Mouse (Mus musculus) liver, embryonic 11.5 days (tissue): Measurements from ENCODE around the gene Mtln. TPM values are rescaled to one million over a fixed set of nuclear protein-coding genes. Genes with fewer than 3 reads are reported as not detected.

Source experiments
- ATAC-seq: fragments of 200-750 bp; cut with Nextera tagmentation; replicated peaks from 2 replicates; pipeline ENCODE4 v1.8.0; 2017; ENCODE audit warnings: moderate number of reproducible peaks, mild to moderate bottlenecking, moderate TSS enrichment, moderate library complexity; ENCODE audit not compliant: low FRiP score
- DNase-seq: peaks from one replicate; pipeline ENCODE4 v3.0.0-alpha.2; 2017; ENCODE audit warnings: low spot score
- H3K27ac ChIP-seq: fragments of 300-500 bp; sonication (generic); 2 replicates; pipeline ENCODE4 v1.5.1; 2014; ENCODE audit warnings: mild to moderate bottlenecking, low read depth, low read length, control low read depth
- H3K27me3 ChIP-seq: fragments of 300-500 bp; sonication (generic); replicated peaks from 2 replicates; pipeline ENCODE4 v1.6.1; 2014; ENCODE audit warnings: low read length, mixed read lengths; ENCODE audit not compliant: control insufficient read depth, insufficient read depth
- H3K36me3 ChIP-seq: fragments of 300-500 bp; sonication (generic); 2 replicates; pipeline ENCODE4 v1.6.1; 2014; ENCODE audit warnings: mild to moderate bottlenecking, low read length, moderate library complexity, mixed read lengths; ENCODE audit not compliant: control insufficient read depth, insufficient read depth
- H3K4me1 ChIP-seq: fragments of 300-500 bp; sonication (generic); replicated peaks from 2 replicates; pipeline ENCODE4 v1.6.1; 2014; ENCODE audit warnings: low read length, mixed read lengths; ENCODE audit not compliant: control insufficient read depth, insufficient read depth
- H3K4me2 ChIP-seq: fragments of 300-500 bp; sonication (generic); 2 replicates; pipeline ENCODE4 v1.6.1; 2014; ENCODE audit warnings: mild to moderate bottlenecking, control low read depth, moderate library complexity
- H3K4me3 ChIP-seq: fragments of 300-500 bp; sonication (generic); 2 replicates; pipeline ENCODE4 v1.5.1; 2014; ENCODE audit warnings: low read depth, low read length, control low read depth
- H3K9ac ChIP-seq: fragments of 300-500 bp; sonication (generic); 2 replicates; pipeline ENCODE4 v1.6.1; 2014; ENCODE audit warnings: low read depth, low read length, control low read depth
- H3K9me3 ChIP-seq: fragments of 300-500 bp; sonication (generic); 2 replicates; pipeline ENCODE4 v1.6.1; 2016; ENCODE audit warnings: low read length, inconsistent platforms, mixed read lengths; ENCODE audit not compliant: control insufficient read depth
- WGBS: fragments of 180-500 bp; shearing (Covaris S2); extraction: QIAGEN DNeasy Blood & Tissue Kit; methylation state at CpG from one replicate; pipeline ENCODE4 v1.1.7; 2014; 5-methylcytosine and 5-hydroxymethylcytosine counted together
- polyA plus RNA-seq: library from polyadenylated mRNA; unstranded; fragments of >200 nt; fragmentation: Nextera tagmentation; extraction: Ambion mirVana; gene quantifications from 2 replicates; pipeline ENCODE4 v1.2.1, GENCODE M21; 2014

Gene Mtln
- polyA plus RNA-seq, 1 experiment from 2014 or later, result 45.2 TPM

DNA sequence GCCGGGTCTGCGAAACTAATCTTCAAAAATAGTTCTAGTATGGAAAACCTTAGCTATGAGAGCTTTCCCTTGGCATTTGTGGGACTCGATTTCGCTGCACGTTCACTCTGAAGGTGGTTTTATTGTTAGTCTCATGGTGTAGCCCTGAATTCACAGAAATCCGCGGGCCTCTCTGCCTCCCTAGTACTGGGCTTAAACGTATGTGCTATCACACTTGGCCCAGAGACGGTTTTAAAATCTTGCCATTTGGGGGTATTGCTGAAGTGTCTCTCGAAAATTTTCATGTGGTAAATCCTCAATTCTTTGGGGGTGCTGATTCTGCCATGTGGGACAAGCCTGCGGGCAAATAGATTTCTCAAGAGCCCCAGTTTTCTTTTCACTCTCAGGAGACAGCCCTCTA lies 3.1 kb downstream of the Mtln start:
- 6% methylated on average over 11 of the region's 11 CpGs for WGBS
- Histone ChIP-seq H3K9ac (peak overlapping the region; percentile 88), H3K4me1 (peaks cover 20% of the 10 kb centered on the region), H3K36me3 (no peaks in the 10 kb centered on the region), H3K9me3 (no peaks in the 10 kb centered on the region), H3K27me3 (no peaks in the 10 kb centered on the region), H3K4me3 (peak overlapping the region; percentile 67), H3K4me2 (peak overlapping the region; percentile 83), H3K27ac (peak overlapping the region; percentile 50; the same call in 1 of the 2 replicates)
- DNase-seq (peak; percentile 39), ATAC-seq (no peak; the same call in 1 of the 2 replicates)

DNA sequence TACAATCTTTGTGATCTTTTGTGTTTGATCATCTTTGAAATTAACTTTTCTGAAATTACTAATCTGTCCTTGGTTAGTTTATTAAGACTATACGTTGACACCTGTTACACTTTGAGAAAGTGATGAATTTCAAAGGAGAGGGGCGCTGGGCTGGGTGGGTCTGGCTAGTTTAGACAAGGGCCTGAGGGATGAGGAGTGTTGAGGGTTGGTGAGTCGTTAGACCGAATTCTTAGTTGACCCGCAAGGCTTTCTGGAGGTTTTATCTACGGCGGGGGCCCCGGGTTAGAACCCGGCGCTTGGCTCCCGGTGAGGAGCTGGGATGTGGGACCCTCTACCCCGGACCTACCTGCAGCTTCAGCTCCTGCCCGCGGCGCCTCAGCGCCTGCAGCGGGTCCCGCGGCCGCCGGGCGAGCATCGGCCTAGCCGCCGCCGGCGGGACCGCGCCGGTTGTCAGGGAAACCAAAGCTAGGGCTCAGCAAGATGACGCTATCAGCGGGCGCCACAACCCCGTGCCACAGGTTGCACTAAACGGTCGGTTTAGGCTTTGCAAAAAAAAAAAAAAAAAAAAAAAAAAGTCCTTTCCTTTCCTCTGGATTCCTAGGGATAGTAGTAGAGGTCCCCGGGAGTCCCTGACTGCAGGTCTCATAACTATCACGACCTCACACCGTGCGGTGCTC lies 3.7 kb downstream of the Mtln start, which contains the start of gene Nphp1:
TSS of gene Nphp1 (minus strand) at position 458 of the 677 bp plus-strand sequence.
- WGBS, result under 1% methylated on average over 40 of the region's 40 CpGs
- no peaks in the 10 kb centered on the region for H3K27me3 ChIP-seq
- ATAC-seq (peak; percentile 80), DNase-seq (peak; percentile 80)
- no peaks in the 10 kb centered on the region for H3K9me3 ChIP-seq
- H3K4me3 ChIP-seq, result peak within 1 kb of the TSS; percentile 67
- peak within 1 kb of the TSS; percentile 50; the same call in 1 of the 2 replicates for H3K27ac ChIP-seq
- H3K9ac ChIP-seq, result peak within 1 kb of the TSS; percentile 88
- no peaks in the 10 kb centered on the region for H3K36me3 ChIP-seq
- H3K4me2 ChIP-seq, result peak within 1 kb of the TSS; percentile 83
- H3K4me1 ChIP-seq, result peaks cover 20% of the 10 kb centered on the region

DNA sequence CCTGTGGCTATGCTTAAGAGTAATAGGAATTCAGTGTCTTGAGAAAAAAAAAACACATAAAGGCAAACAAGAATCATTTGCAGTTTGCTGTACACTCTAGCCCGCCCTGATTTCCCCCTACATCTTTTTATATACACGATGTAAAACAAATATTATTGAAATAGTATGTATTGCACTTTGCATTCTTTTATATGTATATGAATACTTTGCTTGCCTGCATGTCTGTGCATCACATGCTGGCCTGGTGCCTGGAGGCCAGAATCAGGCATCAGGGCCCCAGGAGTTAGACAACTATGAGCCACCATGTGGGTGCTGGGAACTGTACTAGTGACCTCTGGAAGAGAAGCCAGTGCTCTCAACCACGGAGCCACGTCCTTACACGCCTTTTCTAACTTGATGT lies 5.1 kb downstream of the Mtln start:
- Histone ChIP-seq H3K4me2 (no peak overlapping the region), H3K27ac (no peak overlapping the region), H3K9ac (no peak overlapping the region), H3K4me1 (peaks cover 20% of the 10 kb centered on the region), H3K9me3 (no peaks in the 10 kb centered on the region), H3K36me3 (no peaks in the 10 kb centered on the region), H3K4me3 (no peak overlapping the region), H3K27me3 (no peaks in the 10 kb centered on the region)
- ATAC-seq (no peak), DNase-seq (no peak)
- 93% methylated on average over 5 of the region's 5 CpGs for WGBS

DNA sequence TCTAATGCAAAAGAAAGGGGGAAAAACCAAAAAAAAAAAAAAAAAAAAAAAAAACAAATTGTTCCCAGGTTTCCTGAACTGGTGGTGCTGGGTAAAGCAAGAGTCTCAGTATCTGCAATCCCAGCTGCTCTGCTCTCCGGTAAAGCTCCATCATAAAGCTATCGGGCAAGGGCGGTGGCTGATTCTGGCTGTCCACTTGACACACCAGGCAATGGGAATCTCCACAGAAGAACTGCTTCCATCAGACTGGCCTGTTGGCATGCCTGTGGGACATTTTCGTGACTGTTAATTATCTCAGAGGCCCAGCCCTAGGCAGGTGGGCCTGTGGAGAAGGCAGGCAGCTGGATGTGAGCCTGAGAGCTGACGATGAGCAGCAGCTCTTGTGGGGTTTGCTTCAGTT lies 13.8 kb downstream of the Mtln start:
- 82% methylated on average over 5 of the region's 5 CpGs for WGBS
- no peak overlapping the region for H3K27ac ChIP-seq
- no peaks in the 10 kb centered on the region; the same call in 1 of the 2 replicates for H3K4me1 ChIP-seq
- no peaks in the 10 kb centered on the region for H3K9me3 ChIP-seq
- ATAC-seq, result no peak
- H3K27me3 ChIP-seq, result no peaks in the 10 kb centered on the region
- H3K36me3 ChIP-seq, result peaks cover 3% of the 10 kb centered on the region; the same call in 1 of the 2 replicates
- no peak overlapping the region for H3K9ac ChIP-seq
- no peak overlapping the region for H3K4me2 ChIP-seq
- DNase-seq, result no peak
- H3K4me3 ChIP-seq, result no peak overlapping the region

DNA sequence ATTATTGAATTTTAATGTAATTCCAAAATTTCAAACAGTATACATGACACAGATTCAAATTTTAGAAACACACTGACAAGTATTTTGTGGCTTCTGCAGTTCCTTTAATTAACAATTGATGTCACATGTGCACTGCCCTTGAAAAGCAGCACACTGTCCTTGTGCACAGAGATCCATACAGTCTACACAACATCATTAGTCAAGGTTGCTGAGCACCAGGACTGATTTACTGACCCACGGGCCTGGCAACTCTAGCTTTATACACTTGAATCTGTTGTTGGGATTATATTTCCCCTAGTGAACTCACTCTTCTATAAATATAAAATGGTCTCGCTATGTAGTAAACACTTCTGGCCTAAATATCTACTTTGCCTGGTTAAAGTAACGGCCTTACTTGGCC lies 17.3 kb downstream of the Mtln start:
- no peaks in the 10 kb centered on the region for H3K27me3 ChIP-seq
- no peaks in the 10 kb centered on the region for H3K9me3 ChIP-seq
- no peak overlapping the region for H3K9ac ChIP-seq
- ATAC-seq (no peak), DNase-seq (no peak)
- H3K4me3 ChIP-seq, result no peak overlapping the region
- no peak overlapping the region for H3K4me2 ChIP-seq
- no peaks in the 10 kb centered on the region; the same call in 1 of the 2 replicates for H3K4me1 ChIP-seq
- whole genome bisulfite sequencing, result 90% methylated on average over 3 of the region's 3 CpGs
- H3K36me3 ChIP-seq, result peaks cover 3% of the 10 kb centered on the region; the same call in 1 of the 2 replicates
- H3K27ac ChIP-seq, result no peak overlapping the region

GRCm38 (mm10) chr2:127774578-127774941 lies 17.7 kb downstream of the Mtln start:
- 53% methylated on average over 1 of the region's 1 CpGs for WGBS

DNA sequence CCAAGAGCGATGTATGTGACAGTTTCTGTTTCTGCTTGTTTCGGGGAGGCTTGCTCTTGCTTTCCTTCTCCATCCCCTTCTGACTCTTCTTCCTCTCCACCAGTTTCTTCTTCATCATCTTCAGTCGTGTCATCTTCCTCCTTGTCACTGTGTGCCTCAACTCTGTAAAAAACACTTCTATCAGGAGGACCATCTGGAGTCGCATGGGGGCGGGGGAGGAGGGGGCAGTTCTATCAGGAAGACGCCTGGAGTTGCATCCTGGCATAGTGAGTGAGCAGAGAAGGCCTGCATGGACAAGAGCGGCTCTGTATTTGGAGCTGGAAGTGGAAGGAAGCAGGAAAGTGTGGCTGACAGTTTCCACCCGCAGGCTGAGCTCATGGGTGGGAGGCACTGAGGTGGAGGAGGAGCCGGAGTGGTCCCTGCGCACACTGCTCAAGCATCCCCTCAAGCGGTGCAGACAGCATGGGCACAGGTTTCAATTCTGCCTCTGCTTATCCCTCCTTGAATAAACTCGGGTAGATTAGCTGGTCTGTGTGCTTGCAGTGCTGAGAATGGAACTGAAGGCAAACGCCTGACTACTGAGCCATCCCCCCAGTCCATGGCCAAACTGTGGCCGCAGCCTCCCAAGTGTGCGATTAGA lies 18.2 kb downstream of the Mtln start:
- Histone ChIP-seq H3K4me1 (no peaks in the 10 kb centered on the region; the same call in 1 of the 2 replicates), H3K27me3 (no peaks in the 10 kb centered on the region), H3K9ac (no peak overlapping the region), H3K4me3 (peak overlapping the region; percentile 8; the same call in 1 of the 2 replicates), H3K36me3 (peaks cover 3% of the 10 kb centered on the region; the same call in 1 of the 2 replicates), H3K9me3 (no peaks in the 10 kb centered on the region), H3K4me2 (peak overlapping the region; percentile 44), H3K27ac (peak overlapping the region; percentile 45)
- 45% methylated on average over 15 of the region's 15 CpGs for WGBS
- ATAC-seq (peak; percentile 86), DNase-seq (no peak)

More at GRCm38 (mm10) chr2:127774578-127774941, 17.7 kb downstream of the Mtln start:
- no peaks in the 10 kb centered on the region for H3K27me3 ChIP-seq
- H3K9ac ChIP-seq, result no peak overlapping the region
- no peak overlapping the region for H3K27ac ChIP-seq
- H3K4me3 ChIP-seq, result no peak overlapping the region
- no peak for DNase-seq
- H3K9me3 ChIP-seq, result no peaks in the 10 kb centered on the region
- peaks cover 3% of the 10 kb centered on the region; the same call in 1 of the 2 replicates for H3K36me3 ChIP-seq
- no peak for ATAC-seq
- H3K4me2 ChIP-seq, result no peak overlapping the region; the same call in 1 of the 2 replicates
- no peaks in the 10 kb centered on the region; the same call in 1 of the 2 replicates for H3K4me1 ChIP-seq

DNA sequence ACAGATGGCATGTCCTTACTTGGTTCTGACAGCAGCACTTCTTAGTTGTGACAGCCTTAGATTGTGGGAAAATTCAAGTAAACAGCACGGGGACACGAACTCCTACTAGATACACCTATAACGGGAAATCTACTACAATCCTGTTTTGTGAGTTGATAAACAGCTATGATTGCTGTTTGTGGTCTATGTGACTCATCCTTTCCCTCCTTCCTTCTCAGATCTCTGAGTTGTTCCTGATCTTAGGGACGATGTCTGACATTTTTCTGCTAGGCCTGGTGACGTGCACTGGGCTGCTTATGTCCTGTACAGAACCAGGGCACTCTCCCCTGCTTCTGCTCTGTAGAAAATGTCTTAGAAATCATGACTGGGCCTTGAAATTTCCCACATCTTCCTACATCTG lies 30.7 kb downstream of the Mtln start:
- Histone ChIP-seq H3K4me1 (no peaks in the 10 kb centered on the region), H3K9ac (no peak overlapping the region), H3K27ac (no peak overlapping the region), H3K4me3 (no peak overlapping the region), H3K9me3 (no peaks in the 10 kb centered on the region), H3K4me2 (no peak overlapping the region), H3K36me3 (no peaks in the 10 kb centered on the region; the same call in 1 of the 2 replicates), H3K27me3 (no peaks in the 10 kb centered on the region)
- ATAC-seq (no peak), DNase-seq (no peak)
- 68% methylated on average over 5 of the region's 5 CpGs for WGBS
